Mouse (Mus musculus): Measurements from ENCODE around the gene Wdsub1. TPM values are rescaled to one million over a fixed set of nuclear protein-coding genes. Genes with fewer than 3 reads are reported as not detected.
"Not testable (repeated sequence)": the region's sequence is repeated elsewhere in the genome, so short reads cannot be mapped to it uniquely, and the experiment has no call there.

Wdsub1 gene
- 16.7 and 19.7 TPM in 2 replicates for total RNA-seq (2021)
- long read RNA-seq, experiment 1, partial matches to known transcripts, result 2 of 14 reads
- long read RNA-seq, experiment 1, other reads (novel, unspliced or antisense), result 12 of 14 reads
- long read RNA-seq, experiment 2, partial matches to known transcripts, result 3 of 10 reads
- long read RNA-seq, experiment 2, other reads (novel, unspliced or antisense), result 7 of 10 reads

DNA sequence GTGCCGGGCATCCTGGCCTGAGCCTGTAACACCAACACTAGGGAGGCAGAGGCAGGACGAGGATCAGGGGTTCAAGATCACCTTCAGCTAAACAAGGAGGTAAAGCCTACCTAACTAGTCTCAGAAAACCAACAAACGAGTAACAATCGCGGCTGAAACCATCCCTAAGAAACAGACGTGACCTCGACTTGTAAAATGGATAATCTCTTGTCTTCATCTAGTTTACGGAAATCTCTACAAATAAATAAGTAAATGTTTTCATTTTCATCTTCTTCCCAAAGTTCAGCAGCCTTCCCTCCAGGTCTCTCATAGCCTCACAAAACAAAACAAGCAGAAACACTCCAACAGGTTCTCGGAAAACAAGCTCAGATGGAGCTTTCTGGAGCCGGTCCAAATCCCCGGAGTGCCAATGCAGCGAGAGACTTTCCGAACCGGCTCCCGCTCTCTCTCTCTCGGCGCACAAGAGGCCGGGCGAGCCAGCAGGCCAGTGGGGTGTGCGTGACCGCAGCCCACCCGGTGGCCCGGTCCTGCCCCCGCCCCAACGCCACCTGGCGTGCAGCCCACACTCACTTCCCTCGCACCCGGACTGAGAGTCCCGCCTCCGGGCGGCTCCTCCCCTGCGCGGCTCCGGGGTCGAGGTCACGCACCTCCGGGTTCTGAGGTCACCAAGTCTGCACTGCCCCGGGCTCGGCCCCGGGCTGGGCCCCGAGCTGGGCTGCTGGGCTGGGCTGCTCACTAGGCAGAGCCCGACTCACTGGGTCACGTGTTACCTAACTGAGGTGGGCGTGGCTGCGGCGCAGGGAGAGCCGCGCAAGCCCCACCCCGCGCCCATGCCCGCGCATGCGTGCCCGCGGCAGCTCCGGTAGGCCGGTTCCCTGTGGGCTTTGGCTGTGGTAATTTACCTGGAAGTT lies at the start of gene Wdsub1:
TSS of gene Wdsub1 (minus strand) at position 761 of the 911 bp plus-strand sequence.
- DNase-seq, result peak; percentile 97

DNA sequence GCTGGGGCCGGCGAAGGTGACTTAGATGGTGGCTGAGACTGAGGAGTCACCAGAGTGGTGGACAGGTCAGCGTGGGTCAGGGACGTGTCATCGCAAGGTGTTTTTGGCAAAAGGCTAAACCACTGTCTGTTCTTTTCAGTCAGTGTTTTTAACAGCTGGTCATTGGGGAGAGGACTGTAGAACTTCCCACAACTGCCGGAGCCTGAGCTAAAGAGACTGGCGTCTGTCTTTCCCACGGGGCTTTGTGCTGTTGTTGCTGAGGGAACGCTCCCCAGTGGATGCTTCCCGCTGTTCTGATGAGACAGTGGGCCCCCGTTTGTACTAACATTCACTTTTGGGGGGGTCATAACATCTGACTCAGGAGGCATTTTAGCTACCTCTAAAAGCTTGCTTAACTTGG lies 31.2 kb upstream of the Wdsub1 start:
- DNase-seq, result no peak

DNA sequence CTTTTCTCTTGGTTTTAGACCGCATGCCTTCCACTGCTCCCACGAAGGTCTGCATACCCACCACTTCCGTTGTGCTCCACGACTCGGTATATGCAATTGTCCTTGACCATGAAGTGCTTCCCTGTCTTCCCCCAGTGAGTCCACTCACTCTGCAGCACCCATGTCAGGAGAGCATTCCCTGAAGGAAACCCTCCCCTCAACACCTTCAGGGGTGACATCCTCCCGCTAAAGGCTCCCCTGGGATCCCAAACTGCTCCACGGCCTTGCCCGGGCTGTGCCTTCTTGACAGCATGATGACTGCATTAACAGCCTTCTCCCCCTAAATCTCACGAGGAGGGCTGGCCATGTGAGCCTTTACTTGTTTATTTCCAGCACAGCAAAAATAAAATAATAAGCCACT lies 25.7 kb upstream of the Wdsub1 start:
- DNase-seq, result no peak

DNA sequence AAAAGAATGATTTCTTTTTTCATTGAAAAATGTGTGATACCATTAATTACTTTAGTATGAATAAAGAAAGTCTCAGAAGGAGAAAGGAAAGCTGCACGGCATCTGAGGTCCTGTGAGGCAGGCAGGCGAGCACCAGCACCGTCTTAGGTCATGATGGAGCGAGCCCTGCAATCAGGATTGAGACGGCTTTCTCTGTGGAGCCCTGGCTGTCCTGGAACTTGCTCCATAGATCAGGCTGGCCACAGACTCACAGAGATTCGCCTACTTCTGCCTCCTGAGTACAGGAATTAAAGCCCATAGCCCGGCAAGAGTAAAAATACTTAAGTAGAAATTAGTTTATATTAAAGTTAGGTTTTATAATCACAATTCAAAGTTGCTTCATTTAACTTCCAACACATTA lies 21.6 kb upstream of the Wdsub1 start:
- no peak for DNase-seq

DNA sequence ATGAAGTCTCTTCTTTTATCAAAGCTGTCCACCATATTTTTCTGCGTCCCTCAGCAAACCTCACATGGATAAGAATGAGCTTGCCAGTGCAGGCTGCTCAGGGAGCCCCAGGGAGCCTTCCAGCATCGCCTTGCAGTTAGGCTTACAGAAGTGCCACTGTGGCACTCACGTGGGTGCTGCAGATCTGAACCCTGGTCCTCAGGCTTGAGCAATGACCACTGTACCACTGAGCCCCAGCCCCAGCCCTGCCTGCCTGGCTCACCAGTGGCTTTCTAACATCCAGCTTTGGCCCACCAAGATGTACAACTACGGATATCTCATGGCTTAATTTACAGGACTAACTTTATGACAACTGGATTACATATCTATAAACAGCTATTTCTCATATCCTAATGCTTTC lies 16.3 kb upstream of the Wdsub1 start:
- no peak for DNase-seq

DNA sequence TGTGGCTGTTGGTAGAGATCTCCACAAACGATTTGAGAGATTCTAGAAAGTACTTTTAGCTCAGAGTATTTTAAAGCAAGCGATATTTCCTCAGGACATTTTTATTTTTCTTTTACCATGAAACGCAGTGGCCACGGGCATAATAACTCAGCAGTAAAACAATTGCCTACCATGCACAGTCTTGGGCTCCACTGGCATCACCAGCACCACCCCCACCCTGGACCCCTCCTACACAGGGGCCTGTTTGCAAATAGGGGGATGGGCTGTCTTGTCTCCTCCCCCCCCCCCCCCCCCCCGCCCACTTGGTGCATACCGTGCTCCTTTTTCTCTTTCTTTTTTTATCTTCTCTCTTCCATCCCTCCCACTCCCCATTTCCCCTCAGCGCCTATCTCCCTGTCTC lies 15.7 kb upstream of the Wdsub1 start:
- DNase-seq, result no peak

DNA sequence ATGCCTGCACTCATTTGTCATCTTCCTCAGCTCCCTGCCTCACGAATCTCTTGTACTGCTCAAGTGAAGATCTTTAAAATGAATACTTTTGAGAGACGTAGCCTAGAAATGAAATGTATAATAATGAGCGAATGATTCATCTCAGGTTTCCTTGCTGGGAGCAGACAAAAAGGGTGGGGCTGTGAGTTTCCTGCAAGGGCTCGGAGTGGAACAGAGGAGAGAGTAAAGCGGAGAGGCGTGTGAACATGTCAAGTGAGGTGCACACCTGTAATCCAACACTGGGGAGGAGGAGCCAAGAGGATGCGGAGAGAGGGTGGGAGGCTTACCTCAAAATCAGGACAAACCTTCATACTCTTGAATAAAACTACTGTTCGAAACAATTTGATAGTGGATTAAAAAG lies 14.4 kb upstream of the Wdsub1 start:
- DNase-seq, result no peak

DNA sequence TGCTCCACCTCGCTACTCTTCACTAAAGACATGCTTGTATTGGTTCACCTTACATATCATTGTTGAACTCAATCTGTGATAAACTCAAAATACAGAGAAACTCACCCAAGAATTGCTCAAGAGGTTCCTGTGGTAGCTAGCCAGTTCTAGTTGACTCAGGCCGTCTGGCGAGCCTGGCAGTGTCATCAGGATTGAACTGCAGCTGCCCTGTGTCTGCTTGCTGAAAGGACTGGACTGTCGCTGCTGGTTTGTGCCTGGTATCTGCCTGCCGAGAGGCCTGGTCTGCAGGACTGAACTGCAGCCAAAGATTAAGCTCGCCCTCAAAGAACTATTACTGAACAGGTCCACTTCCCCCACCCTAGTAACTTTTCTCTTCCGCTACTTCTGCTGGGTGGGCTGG lies 14.0 kb upstream of the Wdsub1 start:
- peak; percentile 71 for DNase-seq

DNA sequence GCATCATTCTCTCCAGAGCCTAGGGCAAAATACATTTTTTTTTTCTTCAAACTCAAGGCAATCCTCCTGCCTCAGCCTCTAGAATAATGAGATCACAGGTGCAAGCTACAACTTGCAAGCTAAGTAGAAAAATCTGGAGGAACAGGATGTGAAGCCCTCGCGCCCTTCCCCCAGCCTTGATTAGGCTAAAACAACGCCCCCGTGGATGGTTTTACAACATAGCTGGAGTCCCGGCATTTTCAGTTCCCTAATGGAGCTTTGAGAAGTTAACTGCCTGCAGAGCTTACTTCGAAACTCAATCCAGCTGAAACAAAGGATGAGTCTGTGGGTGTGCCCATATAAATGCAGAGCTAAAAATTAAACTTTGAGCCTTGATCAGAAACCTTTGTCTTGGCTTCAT lies 7.3 kb upstream of the Wdsub1 start:
- no peak for DNase-seq

DNA sequence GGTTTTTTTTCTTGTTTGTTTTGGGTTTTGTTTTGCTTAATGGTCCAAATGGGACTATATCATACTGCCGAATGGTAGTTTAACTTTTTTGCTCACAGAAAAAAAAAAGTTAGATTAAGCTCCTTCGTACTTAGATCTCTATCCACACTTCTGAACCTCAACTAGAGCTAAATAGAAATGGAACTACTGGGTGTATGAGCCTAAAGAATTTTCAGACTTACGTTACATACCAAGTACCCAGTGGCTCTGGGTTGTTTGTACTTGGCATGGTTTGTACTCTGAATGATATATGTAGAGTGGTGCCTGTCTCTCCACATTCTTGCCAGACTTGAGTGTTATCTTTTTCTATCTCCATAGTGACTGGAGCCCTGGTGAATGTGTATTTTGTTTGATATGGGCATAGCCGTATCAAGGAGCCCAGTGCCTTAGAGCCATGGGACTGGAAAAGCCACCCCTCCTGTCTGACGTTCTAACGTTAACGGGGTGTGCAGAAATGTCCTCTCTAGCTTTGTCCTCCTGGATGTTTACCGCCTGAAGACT lies 421 bp upstream of the Wdsub1 start:
- no peak for DNase-seq

DNA sequence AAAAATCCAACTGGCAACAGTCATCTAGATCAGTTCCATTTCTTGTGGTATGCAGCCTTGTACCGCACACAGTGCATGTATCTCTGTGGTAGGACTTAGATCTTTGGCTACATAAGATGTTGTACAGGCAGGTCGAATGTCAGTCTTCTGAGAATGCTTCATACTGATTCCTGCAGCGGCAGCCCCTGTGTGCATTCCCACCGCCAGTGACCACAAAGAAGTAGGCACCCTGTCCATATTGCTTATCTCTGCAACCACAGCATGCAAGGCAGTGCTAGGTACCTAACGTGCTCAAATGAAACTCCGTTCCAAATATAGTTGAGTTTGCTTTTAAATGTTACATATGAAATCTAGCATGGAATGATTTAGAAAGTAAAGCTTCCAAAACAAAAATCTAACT lies 987 bp downstream of the Wdsub1 start:
- DNase-seq, result no peak

DNA sequence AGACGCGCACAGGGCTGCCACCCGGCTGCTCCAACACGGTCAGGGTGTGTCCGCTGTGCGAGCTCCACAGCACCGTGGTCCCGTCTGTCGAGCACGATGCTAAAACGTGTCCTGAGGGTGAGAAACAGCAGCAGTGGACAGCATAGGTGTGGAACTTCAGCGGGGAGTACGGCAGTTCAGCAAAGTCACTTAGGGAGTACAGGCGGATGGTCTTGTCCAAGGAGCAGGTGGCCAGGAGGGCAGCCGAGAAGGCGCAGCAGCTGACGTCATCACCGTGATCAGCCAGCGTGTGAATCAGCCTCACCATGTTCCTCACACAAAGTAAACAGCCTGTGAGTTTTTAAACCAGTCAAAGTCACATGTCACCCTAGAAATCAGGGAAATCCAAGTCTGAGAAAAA lies 4.2 kb downstream of the Wdsub1 start:
- no peak for DNase-seq

DNA sequence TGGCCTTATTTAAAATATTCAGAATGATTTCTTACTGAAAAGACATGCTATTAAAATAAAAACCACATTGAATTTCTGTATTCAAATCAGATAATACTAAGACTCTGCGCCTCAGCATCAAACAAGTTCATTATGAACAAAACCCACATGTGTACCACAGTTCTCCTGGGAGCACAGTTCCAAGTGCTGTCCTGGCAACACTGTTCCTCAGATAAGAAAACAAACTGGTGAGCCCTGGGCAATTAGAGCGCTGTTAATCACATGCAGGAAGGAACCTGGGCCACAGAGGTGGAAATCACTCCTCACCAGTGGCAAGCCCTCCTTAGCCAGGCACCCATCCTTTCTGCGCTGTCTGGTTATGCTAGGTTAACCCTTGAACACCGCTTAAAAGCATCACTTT lies 5.1 kb downstream of the Wdsub1 start:
- DNase-seq, result no peak

DNA sequence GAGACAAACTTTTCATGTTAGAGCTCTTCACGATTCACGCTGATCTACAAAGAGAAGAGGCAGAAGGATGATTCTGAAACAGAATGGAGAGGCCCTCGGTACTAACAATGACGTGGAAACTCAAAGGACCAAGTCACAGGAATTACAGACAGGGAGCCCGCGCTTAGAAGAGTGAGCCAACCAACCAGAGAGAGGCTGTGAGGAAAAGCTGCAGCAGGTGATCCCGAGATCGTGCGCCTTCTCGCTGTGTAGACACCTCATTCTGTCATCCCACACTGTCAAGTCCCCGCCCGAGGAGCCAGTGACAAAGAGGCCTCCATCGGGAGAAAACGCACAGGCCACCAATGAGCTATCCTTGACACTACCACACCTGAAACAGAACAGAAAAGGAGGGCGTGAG lies 5.9 kb downstream of the Wdsub1 start:
- DNase-seq, result no peak

DNA sequence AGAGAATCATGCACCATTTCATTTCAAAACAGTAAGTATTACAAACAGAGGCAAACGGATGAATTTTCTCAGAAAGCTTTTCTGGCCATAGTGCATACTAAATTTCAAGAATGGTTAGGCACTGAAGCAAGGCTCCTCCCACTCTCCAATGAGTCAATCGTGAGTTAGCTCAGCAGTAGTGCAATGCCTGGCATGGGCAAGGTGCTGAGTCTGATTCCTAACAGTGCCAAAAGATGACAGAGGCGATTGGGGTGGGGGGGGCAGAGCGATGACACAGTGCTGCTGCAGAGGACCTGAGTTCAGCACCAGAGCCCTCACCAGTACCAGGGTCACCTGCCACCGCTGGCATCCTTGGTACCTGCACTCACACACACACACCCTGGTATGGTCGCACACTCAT lies 11.9 kb downstream of the Wdsub1 start:
- peak; percentile 42 for DNase-seq

DNA sequence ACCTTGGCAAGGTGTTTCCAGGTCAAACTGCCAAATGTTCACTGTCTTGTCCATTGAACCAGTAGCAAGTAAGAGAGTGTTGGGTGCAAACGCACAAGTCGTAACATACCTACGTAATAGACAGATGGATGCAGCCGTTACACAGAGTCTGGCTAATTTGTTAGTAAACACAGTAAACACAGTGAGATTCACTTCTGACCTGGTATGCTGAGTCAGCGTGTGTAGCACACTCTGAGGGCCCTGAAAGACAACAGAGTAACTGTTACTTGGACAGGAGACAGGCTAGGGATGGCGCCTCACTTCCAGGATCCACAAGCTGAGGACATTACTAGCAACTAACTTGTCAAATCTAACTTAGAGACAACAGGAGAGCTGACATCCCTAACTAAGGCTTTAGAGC lies 19.8 kb downstream of the Wdsub1 start:
- DNase-seq, result no peak

DNA sequence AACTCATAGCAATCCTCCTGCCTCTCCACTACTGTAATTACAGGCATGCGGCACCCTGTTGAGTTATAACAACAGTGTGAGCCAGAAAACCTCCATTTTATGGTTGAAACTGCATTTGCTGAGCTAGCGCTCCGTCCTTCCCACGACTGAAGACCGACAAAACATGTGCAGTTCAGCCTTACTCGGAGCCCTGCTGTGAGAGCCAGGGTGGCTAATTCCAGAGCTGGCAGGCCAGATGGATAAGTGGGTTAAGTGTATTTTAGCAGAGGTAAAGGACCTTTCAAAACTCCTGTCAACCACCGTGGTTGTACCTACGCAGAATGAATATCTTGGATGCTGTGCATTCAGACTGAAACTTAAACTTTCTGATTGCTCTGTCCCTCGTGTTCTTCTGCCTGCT lies 28.0 kb downstream of the Wdsub1 start:
- DNase-seq, result no peak

DNA sequence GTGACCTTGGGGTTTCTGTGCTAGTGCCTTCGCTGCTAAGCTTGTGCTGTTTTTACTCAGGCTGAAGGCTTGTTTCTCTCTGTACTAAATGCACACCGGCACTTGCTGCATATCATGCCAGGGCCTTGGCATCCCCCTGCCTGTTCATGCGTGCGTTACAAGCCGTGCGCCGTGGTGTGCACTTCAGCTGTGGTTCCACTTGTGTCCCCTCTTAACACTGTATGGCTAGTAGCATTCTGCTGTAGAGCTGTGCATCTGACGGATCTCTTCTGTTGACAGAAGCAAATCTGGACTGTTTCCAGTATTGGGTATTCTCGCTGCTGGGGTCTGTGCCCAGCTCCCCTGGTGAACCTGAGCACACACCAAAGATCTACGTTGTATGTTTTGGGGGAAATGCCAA lies 28.8 kb downstream of the Wdsub1 start:
- no peak for DNase-seq

DNA sequence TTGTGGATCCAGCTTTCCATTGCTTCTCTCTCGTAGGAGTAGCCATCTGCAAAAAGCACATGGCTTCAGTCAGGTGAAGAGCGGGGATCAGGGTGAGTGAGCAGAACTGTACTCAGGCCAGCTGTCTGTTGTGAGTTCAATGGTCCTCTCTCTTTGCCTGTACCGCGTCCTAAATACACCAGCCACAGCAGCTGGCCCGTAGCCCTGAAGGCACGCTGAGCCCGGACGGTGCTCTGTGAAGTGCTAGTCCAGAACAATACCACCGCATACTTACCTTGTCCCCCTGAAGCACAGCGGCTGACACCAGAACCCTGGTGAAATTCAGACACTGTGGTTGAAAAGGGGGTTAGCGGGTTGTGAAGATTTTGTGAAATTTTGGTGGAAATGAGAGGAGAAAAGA lies 29.5 kb downstream of the Wdsub1 start:
- no peak for DNase-seq

DNA sequence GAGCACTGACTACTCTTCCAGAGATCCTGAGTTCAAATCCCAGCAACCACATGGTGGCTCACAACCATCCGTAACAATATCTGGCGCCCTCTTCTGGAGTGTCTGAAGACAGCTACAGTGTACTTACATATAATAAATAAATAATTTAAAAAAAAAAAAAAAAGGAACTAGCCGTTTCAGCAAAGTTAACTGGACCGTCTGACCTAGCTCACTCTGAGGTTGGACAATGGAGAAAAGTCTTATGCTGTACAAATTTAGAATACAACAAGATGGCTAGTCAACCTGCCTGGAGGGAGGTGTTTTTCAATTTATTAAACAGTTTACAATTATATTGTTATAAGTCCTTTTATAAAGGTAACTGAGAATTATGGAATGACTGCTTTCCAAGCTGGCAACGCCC lies 30.5 kb downstream of the Wdsub1 start:
- not testable (repeated sequence) for DNase-seq

DNA sequence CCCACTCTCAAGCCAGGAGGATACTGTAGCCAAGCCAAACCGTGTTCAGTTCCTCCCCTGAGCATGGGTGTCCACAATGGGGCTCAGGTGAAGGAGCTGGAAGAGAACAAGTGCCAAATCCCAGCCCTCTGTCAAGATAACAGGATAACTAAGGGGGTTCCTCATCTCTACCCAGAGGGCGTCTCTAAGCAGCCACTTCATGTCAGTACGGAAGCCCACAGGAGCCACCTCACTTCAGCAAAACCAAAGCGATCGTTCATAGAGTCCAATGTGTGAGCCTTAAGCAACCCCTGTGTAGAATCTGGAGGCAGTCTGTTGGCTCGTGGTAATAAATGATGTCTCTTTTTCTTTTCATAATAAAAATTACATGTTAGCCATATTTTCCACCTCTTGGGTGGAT lies 38.5 kb downstream of the Wdsub1 start:
- DNase-seq, result no peak

DNA sequence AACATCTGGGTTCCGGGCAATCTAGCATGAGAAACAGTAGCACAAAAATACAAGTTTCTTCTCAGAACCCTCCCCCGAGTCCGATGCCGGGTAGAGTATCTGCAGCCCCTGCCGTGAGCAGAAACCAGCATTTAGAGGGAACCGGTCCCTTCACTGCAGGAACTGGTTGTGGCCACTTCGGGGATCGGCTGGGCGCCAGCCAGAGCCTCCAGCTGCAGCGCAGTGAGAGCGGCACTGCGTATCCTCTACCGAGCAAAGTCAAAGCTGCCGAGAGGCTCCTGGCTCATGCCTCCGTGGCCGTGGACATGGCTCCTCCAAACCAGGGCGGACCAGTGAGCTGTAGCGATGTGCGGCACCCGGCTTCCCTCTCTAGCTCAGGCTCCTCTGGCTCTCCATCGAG lies 39.2 kb downstream of the Wdsub1 start:
- no peak for DNase-seq

DNA sequence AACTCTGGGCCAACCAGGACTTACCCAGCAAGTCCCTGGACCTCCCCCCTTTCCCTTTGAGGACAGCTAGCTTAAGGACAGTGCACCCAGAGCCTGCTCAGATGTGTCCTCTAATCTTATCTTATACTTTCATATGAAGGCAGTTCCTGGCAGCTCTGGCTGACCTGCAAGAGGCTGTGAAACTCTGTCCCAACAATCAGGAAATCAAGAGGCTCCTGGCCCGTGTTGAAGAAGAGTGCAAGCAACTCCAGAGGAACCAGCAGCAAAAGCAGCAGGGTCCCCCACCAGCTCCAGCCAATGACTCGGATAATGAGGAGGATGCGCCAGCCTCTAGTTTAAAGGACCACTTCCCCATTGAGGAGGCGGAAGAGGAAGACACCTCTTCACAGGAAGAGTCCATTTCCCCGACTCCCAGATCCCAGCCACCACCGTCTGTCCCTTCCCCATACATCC lies 39.8 kb downstream of the Wdsub1 start:
- no peak for DNase-seq

DNA sequence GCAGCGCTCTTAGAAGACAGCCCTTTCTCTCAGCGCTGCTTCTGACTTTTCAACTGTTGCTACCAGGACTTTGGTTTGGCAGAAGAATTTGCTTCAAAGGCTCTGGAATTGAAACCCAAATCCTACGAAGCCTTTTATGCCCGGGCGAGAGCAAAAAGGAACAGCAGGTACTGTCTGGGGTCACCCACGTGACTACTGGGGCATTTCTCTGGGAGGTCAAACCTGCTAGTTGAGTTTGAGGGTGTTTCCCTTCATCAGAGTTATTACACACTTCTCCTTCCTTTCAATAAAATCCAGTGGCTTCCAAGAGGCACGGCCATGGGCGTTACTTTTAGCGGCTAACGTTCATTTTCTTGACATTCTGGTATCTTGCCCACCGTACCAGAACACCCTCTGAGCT lies 40.4 kb downstream of the Wdsub1 start:
- DNase-seq, result no peak

All from adrenal gland, postnatal 14 days (tissue).